Mouse (Mus musculus) heart, postnatal 14 days (tissue): ENCODE results near the gene Cnot2. TPM values are rescaled to one million over a fixed set of nuclear protein-coding genes. Genes with fewer than 3 reads are reported as not detected.

Experiments
- DNase-seq, 2 experiments: peaks; one replicate each; pipeline ENCODE4 v3.0.0; 2021 to 2022
- intact Hi-C: fragments of 180-260 bp; cut with DNase I; formaldehyde crosslinking; loops from one replicate; pipeline ENCODE4 v1.15.1; 2025
- total RNA-seq, 2 experiments: library from RNA; stranded (reverse); gene quantifications; 2 replicates each; pipeline ENCODE4 v1.2.3; 2021

Gene Cnot2
- total RNA-seq, 2 experiments from 2014 or later: 49.1 to 51.7 TPM

DNA sequence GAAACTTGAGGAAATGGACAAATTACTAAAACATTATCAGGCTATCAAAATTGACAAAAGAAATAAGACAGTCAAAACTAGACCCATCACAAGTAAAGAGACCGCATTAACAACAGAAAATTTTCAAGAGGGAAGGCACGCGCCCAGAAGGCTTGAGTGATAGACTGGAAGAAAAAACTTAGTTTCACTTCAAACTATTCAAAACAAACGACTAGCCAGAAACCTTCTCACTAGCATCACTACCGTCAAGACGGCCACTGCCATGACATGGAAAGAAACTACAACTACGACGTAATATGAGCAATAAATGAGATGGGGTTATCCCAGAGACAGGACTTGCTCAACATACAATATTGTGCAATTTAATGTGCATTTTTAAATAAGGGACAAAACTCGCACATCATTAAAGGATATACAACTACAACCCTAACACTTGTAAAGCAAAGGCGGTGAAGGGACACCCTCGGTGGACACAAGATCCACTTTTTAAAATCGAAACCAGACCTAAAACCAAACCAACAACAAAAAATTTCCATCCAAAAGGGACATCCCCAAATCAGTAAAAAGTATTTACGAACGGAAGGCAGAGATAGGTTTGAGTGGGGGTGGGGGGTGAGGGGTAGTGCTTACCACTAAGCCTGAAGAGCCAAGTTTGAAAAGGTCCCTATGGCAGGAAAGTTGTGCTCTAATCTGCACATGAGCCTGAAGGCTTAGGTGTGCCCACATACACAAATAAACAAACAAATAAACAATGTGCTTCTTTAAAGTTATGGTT, 16.3 kb downstream of the Cnot2 start:
- intact Hi-C loops: no loop called here
- DNase-seq: no peak

DNA sequence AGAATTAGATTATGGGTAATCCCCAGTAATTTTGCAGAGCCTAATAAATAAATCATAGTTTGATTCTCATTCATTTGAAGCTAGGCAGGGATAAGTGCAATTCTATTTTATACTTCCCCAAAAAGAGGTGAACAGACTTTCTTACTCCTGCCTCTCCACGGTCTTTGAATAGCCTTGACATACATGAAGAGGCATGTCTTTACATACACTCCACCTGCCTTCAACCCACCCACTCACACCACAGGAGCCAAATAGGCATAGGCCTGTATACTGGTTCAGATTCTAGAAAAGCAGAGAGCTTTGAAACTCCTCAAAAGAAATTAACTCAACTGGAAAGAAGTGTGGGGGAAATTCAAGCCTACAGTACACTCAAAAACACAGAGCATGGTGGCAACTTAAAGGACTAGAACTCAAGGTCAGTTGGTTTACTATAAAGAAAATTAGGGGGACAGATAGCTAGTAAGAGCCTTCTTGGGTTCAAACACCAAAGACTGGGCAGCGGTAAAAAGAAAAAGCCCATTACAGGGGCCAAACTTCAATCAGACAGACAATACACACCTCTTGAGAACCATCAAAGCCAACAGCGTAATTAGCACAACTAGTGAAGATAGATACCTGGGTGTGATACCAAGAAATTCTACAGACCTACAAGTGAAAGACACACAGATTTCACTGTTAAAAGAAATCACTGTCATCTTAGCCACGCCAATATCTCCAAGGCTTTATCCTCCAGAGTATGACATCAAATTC, 18.4 kb downstream of the Cnot2 start:
- intact Hi-C loops: no loop called here
- no peak for DNase-seq

DNA sequence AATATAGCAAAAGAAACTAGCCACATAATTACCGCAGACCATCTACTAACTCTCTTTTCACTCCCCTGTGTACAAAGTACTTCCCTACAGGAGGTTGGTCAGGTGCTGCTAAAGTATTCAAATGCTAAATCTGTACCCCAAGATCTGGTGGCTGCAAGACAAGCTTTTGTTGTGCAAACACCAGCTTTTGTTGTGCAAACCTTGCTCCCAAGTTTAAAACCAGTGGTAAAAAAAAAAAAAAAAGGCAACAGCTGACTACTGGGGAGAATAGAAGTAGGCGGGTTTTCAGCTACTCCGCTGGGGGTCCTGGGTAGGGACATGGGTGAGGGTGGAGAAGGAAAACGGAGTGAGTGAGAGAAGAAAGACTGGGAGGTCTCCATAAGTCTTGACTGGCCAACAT, 19.1 kb downstream of the Cnot2 start:
- intact Hi-C loops: no loop called here
- DNase-seq: no peak

DNA sequence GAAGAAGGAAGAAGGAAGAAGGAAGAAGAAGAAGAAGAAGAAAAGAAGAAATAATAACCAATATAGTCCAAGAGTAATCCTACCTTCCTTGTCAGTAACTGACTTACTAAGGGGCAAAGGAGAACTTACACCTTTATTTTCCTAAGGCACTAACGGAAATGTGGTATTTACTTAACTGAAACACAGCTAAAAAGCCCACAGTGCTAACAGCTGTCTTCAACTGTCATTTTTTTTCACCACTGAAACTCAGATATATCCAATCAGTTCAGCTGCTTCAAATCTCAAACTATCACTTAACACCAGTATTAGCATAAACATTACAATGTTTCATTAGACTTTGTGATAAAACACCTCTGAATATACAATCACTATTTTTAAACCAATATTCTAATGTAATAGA, 22.1 kb downstream of the Cnot2 start:
- intact Hi-C loops: no loop called here
- DNase-seq: no peak

DNA sequence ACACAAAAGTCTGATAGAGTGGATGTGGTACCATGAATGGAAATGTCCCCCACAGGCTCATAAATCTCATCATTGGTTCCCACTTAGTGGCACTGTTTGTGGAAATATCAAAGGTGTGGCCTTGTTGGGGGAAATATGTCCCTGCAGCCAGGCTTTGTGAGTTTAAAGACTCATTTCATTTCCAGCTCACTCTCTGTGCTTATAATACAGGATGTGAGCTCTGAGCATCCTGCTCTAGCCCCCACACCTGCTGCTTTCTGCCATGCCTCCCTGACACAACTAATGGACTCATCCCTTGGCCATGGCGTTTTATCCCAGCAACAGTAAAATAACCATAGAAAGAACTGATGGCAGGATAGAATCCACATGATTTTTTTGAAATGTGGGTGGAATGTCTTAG, 24.1 kb downstream of the Cnot2 start:
- intact Hi-C loops: no loop called here
- no peak for DNase-seq

DNA sequence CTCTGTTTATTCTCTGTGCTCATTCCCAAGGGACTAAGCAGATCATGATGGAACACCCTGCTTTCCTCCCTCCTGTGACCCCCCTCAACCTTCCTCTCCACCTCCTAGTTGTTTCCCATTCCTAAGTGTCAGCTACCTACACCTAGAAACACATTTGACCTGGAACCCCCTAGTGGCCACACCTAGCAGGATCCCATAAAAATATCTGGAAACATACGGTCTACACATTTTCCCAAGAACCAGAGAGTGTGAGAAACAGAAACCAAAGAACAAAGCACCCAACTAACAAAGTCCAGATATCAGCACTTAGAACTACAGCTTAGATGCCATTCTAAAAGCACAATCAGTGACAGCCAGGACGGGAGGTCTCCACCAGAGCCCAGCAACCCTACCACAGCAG, 26.9 kb downstream of the Cnot2 start:
- intact Hi-C loops: no loop called here
- no peak for DNase-seq

DNA sequence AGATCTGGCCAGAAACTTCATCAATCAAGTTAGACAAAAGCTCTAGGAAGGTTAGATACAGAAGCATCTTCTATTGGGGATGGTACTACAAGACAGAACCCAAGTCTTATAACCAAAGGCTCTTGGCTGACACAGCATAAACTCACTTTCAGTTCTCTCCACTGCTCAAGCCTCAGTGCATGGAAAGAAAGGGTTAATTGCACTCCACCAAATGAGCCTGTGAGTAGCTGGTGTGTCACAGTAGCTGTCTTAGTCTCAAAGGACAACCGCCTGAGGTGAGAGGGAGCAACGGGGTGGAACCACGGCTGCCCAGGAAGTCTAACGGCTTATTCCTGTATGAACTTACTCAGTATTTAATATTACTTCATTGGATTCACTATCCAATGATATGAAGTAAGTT, 33.4 kb downstream of the Cnot2 start:
- DNase-seq: no peak
- intact Hi-C loops: no loop called here

DNA sequence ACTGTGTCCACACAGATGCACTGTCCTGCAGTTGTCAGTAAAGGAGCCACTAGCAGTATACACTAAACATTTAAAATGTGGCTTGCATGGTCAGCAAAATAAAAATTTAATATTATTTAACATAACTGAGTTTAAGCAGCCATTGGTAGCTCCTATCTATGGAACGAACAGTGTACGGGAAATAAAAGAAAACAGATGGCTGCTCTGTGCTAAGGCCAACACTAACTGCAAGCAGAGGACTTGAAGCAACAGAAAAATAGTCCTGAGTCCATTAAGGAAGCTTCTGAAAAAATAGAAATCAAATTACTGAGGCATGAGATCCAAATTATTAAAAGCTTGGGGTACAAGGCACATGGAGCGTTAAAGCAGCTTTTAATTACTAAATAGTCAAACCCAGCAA, 35.1 kb downstream of the Cnot2 start:
- DNase-seq: no peak
- intact Hi-C loops: no loop called here

DNA sequence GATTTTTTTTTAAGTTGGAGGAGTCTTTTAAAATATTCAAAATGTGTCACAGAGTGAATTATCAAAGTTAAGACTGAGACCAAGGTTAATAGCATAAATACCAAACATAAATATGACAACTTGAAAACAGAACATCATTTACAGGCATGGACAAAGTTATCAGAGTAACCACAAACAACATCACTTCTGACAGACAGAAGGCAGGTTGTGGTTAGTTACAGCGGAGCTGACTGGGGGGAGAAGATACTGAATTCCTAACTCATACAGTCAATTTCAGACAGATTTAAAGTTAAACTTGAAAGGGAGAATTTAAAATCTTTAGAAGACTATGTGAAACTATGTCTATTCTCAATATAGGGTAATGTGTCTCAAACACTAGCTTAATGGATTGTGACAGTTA, 38.2 kb downstream of the Cnot2 start:
- intact Hi-C loops: no loop called here

DNA sequence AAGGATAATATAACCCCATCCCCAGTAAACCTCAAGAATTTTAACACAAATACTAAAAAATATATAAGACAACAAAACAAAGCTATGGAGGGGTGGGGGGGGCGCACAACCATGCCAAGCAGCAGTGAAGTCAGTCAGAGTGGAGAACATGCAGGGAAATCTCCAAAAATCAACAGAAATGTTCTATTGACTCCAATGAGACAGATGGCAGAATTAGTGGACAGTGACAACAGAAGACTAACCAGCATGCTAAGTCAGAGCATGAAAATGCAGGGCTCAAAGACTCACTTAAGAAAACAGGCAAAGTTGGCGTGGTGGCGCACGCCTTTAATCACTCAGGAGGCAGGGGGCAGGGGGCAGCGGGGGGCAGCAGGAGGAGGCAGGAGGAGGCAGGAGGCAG, 40.6 kb downstream of the Cnot2 start:
- DNase-seq: no peak
- intact Hi-C loops: no loop called here

More for the DNA sequence above, 38.2 kb downstream of the Cnot2 start:
- DNase-seq: no peak

DNA sequence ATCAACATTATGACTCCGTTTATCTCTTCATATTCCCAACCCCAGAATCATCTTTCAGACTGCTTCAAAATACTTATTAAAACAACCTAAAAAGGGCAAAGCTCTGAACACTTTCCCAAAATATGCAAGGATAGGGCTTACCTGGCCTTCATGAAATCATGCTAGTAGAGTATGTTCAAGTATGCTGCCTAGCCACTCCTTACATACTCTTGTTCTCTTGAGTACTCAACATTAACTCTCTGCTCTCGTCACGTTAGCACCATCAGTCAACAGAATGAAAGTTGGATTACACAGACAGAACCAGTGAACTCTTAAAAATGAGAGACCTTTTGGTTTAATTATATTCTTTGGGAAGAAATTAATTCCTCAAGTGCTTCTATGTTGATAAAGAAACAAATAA, 43.8 kb downstream of the Cnot2 start:
- DNase-seq: no peak
- intact Hi-C loops: no loop called here

DNA sequence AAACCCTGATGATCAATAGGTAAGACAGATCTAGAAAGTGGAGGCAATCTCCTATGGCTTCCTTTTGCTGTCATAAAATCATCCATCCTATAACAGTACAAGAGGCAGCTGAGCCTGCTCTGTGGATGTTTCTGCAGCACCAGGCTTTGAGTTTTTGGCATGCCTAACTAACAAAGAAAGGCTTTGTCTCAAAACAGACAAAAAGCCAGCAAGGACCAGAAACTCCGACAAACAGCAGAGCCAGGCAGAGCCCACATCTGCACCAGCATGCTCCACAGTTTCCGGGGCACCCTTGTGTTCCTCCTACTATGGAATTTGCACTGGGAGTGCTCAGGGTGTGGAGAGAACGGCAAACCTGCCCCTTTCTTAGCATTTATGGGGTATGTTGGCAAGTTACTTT, 47.0 kb downstream of the Cnot2 start:
- no peak for DNase-seq
- intact Hi-C loops: loop anchor here (5.0 kb wide), 2 partner anchors 48 to 313 kb away; partner anchors contain the start of gene Cnot2

DNA sequence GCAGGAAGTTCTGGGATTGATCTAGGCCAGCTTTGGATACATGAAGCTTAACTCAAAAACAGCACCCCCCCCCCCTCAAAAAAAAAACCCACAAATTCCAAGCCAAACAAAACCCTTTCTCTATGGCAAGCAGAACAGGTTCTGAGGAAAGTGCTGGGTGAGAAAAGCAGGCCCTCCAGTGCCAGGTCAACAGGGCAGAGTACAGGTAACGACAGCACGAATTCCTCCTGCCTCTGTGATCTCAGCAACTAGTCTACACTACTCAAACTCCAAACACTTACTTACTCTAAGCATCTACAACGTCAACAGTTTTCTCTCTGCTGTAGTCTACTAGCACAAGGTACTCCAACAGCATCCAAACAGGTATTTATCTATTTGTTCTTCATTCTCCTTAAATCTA, 48.8 kb downstream of the Cnot2 start:
- no peak for DNase-seq
- intact Hi-C loops: loop anchor here (5.0 kb wide), 2 partner anchors 50 to 315 kb away; partner anchors contain the start of gene Cnot2

DNA sequence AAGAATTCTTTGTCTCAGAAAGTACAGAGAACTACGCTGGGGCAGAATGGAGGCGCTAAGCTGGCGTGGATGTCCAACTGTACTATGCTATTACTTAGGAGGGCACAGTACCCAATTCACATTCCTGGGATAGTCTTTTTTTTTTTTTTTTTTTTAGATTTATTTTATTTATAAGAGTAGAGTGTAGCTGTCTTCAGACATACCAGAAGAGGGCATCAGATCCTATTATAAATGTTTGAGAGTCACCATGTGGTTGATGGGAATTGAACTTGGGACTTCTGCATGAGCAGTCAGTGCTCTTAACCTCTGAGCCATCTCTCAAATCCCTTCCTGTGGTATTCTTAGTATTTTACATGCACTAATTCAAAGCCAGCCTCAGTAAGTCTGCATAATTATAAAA, 50.2 kb downstream of the Cnot2 start:
- intact Hi-C loops: loop anchor here (5.0 kb wide), 2 partner anchors 51 to 316 kb away; partner anchors contain the start of gene Cnot2

DNA sequence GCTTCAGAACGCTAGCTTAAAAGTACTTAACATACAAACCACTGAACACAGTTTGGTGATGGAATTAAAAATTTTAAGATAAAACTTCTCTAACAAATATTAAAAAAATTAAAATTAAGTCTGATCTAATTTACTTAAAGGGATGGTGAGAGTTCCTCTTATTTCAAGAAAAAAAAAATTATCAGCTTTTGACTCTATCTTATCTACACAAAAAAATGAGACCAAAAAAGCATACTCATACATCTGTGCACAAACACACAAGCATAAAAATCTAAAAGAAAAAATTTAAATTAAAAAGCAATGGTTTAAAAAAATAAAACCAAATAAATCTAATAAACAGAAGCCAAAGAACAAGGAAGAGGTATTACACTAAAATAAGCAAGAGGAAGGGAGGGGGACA, 61.7 kb downstream of the Cnot2 start:
- intact Hi-C loops: no loop called here
- DNase-seq: no peak

More for the DNA sequence above, 50.2 kb downstream of the Cnot2 start:
- no peak for DNase-seq

DNA sequence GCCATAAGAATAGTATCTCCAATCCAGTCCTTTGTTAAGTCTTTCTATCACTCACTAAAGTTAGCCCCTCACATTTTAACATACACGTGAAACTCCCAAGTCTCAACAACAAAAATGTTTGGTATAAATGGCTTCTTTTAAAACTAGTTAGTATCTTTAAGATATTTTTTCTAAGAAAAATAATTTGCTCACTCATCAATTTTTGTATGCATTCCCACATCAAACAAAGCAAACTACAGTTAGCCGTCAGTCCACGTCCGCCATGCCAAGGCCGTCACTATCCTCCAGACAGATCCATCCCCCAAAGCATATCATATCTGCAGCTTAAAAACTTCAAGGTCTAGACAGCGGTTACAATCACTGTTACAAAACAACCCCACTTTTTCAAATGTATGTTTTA, 65.7 kb downstream of the Cnot2 start:
- DNase-seq: no peak
- intact Hi-C loops: no loop called here

DNA sequence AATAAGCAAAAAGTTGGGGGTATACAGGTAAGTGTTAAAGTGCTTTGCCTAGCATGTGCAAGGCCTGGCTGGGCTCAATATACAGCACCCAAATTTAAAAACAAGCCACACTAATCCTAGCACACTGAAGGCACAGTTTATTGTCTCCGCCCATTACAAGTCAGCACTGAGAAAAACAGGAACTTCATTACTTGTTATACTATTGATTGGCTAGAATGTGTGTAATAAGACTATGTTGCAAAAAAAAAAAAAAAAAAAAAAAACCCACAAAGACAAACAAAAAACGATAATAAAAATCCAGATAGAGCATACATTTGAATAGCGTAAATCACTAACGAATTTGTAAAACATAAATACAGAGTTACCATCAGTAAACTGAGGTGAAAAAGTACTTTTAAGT, 66.2 kb downstream of the Cnot2 start:
- no peak for DNase-seq
- intact Hi-C loops: no loop called here

DNA sequence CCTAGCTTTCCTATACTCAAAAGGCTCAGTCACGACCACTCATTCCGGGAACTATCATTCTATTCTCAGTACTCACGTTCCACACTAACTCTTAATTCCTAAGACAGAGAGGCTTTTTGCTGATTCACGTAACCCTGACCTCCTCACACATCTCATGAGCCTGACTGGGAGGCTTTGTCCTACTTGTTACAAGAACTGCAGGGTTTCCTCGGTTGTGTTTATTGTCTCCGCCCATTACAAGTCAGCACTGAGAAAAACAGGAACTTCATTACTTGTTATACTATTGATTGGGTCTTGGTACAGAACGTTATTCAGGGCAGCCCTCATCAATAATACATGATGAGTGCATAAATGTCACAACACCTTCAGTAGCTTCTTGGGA, 68.1 kb downstream of the Cnot2 start:
- intact Hi-C loops: no loop called here
- DNase-seq: no peak

DNA sequence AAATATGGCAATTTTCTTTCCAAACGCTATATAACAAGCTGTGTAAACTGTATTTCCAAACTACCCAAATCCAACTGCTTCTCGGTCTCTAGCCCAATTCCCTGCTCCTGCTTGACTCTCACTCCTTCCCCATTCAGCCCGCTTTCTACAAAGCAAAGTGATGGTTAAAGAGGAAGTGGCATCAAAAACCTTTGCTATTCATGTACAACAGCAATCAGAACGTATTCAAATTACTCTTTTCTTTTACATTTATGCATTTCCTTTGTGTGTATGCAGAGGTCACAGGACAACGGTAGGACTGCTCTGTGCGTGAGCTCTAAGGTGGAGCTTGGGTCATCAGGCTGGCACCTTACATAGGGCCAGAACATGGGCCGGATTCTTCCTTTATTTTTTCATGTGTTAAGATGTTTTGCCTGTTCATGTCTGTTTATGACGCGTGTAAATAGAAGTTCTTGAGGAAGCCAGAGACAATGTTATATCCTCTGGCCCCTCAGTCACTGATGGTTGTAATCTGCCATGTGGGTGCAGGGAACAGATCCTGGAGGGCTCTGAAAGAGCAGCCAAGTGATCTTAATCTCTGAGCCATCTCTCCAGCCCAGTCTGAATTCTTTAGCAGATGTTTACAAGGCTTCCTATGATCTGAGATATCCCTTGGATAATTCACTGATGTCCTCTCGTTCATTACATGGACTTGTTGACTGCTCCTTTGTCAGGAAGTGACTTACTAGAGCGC, 68.6 kb downstream of the Cnot2 start:
- no peak for DNase-seq
- intact Hi-C loops: no loop called here

DNA sequence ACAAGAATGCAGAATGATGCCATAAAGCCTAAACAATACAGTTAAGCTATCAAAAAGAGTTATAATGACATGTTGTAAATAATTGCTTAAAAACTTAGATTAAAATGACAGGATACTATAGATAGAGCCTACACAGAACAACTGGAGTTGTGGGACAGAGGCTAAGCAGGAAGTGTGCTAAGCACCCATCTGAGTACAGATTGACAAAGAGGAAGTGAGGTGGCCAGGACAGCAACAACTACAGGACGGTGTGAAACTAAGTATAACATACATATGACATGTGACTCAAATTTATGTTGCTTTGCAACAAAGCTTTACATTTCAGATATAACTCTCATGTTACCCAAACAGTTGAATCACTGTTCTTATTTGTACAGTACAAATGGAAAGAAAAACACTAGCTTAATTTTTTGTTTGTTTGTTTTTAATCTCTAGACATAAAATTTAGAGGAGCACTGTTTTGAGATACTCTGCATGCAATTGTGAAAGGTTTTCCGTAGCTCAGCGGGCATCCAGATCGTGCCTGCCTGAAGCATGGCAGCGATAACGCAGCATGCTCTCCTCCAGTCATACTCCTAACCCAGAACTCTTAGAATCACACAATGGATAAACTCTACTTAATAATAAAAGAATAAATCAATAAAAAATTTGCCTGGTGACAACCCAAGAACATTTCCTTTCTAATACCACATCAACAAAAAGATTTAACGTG, 75.9 kb downstream of the Cnot2 start:
- DNase-seq: no peak
- intact Hi-C loops: no loop called here

DNA sequence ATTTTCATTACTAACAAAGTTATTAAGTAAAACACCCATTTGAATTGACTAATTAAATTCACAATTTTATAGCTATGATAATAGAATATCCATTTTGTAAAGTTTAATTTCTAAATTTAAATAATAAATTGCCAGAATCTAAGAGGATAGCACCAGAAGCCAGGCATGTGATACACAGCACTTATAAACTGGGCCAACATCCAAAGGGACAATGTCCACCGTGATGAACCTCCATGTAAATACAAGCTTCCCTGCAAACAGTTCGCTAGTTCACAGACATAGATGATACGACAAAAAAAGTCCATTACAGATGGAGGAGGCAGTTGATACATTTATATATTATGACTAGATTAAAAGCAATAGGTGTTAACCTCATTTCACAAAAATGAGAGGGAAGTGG, 88.5 kb downstream of the Cnot2 start:
- DNase-seq: no peak
- intact Hi-C loops: no loop called here
